Mouse (Mus musculus) thymus, postnatal 36 days (tissue): Measurements from ENCODE around the gene Enho.

Experiments
- DNase-seq, 2 experiments: peaks; one replicate each; pipeline ENCODE4 v3.0.0; 2022; ENCODE audit warnings: mixed read lengths in 2 of 2

Enho gene

GRCm38 (mm10) chr4:41630196-41630595 is 9.9 kb downstream of the Enho start:
- no peak for DNase-seq

- no peak for DNase-seq
Observed at GRCm38 (mm10) chr4:41628202-41628927, 11.8 kb downstream of the Enho start.

- no peak for DNase-seq
Observed at GRCm38 (mm10) chr4:41622071-41622470, 18.1 kb downstream of the Enho start.

DNA sequence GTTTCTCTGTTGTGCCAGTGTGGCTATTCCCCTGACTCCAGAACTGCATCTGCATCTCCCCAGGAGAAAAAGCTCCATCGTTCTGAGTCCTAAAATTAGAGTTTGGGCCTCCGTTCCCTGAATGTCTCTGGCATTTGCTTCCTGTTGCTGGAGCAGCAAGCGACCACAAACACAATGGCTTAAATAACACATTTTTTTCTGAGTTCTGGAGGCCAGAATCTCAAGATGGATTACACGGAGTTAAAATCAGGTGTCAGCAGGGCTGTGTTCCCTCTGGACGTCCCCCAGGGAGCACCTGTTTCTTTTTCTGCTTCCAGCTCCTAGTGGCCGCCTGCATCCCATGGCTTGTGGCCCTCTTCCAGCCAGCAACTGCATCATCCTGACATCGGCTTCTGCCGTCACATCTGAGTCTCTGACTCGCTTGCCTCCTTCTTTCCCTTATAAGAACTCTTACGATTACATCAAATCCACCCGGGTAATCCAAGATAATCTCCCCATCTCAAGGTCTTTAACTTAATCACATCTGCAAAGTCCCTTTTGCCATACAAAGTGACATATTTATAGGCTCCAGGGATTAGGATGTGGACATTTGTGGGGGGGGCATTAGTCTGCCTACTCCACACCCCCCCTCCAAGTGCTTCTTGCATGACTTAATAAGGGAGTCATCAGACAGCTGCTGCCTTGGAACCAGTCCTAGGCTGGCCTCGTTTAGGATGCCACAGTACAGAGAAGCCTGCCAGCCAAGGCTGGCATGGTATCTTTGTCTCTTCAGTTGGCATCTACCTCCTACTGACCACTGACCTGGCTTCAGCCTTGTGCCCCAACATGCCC is 21.0 kb downstream of the Enho start:
- DNase-seq = no peak

GRCm38 (mm10) chr4:41615661-41616599 is 24.2 kb downstream of the Enho start:
- no peak for DNase-seq

DNA sequence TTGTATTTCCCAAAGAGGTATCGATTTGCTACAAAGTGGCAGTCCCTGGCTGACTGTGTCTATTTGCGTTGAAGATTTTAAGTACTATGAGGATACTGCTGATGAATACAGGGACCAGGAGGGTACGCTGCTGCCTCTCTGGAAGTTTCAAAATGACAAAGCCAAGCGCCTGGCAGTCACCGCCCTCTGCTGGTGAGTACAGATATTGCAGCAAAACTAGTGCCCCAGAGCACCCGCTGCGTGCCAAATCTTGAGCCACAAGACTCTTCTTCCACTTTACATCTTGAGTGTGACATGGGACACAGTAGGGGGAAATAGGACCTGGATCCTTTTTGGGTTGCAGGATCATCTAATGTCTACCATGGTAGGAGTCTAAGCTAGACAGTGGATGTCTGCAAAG is 26.0 kb downstream of the Enho start:
- peak; percentile 42 to 56 for DNase-seq

DNA sequence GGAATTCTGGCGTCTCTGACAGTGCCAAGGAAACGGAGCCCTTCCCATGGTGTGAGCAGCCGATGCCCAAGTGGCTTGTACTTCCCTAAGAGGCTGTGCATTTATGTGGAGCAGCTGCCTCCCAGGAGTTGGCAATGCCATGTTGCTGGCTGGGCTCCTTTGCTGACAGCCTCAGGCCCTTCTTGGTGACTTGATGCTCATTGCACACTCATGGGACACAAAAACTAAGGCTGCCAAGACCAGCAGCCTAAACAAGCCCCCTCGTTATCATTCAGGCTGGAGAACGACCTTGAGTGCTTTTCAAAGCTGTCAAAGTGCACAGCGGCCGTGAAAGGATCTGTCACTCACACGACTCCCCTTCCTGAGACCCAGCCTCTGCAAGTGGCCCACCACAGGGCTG is 28.0 kb downstream of the Enho start:
- DNase-seq = no peak

- DNase-seq = no peak
Observed at GRCm38 (mm10) chr4:41610594-41610980, 29.5 kb downstream of the Enho start.

DNA sequence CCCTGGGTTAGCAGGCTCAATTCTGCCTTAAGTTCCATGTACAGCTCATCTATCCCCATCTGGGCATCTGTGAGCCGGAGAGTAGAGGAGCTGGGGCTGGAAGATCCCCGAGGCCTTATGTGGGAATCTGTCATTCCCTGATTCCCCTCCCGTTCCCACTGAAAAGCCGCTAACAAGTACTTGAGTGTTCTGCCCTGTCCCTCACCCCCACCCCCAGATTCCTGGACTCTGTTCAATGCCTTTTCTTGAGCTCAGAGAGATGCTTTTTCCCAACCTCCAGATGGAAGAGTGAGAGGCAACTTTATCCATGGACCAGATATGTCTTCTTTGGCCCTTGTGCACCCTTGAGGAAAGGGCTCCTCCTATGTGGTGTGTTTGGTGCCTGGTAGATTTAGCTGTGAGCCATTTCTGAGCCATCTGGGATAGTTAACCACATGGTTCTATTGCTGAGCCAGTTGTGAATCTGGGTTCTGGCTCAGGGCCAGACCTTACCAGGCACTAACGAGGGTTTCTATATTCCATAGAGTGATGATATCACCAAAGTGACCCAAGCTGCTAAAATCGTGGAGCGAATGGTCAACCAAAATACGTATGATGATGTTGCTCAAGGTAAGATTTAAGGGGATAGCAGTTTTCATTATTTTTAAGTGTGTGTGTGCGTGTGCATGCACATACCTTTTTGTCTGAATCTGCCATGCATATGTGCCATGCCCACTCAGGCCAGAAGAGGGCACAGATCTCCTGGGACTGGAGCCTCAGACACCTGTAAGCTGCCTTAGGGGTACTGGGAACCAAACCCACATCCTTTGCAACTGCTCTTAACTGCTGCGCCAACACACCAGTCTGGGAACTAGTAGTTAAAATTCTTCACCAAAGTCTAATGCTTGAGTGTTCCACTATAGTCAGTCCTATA is 30.2 kb downstream of the Enho start:
- peak; percentile 39 to 48 for DNase-seq

DNA sequence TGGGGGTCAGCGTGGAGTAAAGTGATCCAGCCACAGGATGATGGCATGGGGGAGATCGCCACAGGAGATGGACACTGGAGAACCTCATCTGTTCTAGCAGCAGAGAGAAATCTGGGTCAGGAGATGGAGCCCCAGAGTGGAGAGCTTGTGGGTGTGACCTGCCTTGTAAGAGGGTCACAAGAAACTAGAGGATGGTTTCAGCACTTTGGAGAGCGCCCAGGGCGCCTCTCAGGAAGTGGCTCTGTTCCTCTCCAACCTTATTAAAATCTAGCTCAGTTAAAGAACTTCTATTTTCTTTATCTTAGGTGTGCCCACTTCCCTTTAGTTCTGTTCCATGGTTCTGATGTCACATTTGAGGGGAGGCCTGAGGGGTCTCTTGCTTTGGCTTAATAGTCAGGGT is 33.3 kb downstream of the Enho start:
- peak; percentile 24 to 25 for DNase-seq

- DNase-seq = no peak
Observed at GRCm38 (mm10) chr4:41604476-41605396, 35.4 kb downstream of the Enho start.

DNA sequence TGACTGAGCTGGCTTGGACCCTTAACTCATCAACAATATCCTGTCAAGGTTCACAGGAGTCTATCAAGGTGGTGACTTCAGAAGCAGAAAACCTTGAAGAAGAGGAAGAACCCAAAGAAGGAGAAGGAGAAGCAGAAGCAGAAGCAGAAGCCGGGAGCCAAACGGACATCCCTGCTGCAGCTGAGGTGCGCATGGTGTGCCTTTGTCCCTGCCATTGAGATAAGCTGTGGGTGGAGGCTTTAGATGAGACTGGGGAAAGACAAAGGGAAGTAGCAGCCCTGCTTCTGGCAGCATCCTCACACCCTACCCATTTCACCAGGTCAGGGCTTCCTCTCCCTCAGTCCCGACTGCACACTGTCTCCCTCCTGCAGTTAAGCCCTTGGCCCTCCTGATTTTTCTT is 37.3 kb downstream of the Enho start:
- no peak for DNase-seq
